Mouse (Mus musculus): ENCODE results near the gene Fam234b. TPM values are rescaled to one million over a fixed set of nuclear protein-coding genes. Genes with fewer than 3 reads are reported as not detected.
A peak's percentile ranks its signal among the peaks of the same experiment; 100 is the strongest.

Fam234b gene
- polyA plus RNA-seq, 1 experiment from 2014 or later, result 8.0 TPM

GRCm38 (mm10) chr6:135198726-135199125, 949 bp downstream of the Fam234b start:
- Histone ChIP-seq H3K4me3 (peak overlapping the region; percentile 94), H3K4me1 (peaks cover 19% of the 10 kb centered on the region), H3K27me3 (replicated peaks) (peaks cover 4% of the 10 kb centered on the region; the same call in 1 of the 2 replicates), H3K27ac (replicated peaks) (no peak overlapping the region), H3K9ac (peak overlapping the region; percentile 90), H3K4me2 (peak overlapping the region; percentile 94), H3K9me3 (no peaks in the 10 kb centered on the region), H3K36me3 (no peaks in the 10 kb centered on the region)
- ATAC-seq (ENCODE audit: extremely low read depth, insufficient number of reproducible peaks, low FRiP score, low TSS enrichment), result no peak
- 50% methylated on average over 6 of the region's 6 CpGs for WGBS

GRCm38 (mm10) chr6:135200122-135200957, 2.6 kb downstream of the Fam234b start:
- WGBS, result 83% methylated on average over 16 of the region's 16 CpGs
- Histone ChIP-seq H3K27me3 (replicated peaks) (peaks cover 4% of the 10 kb centered on the region; the same call in 1 of the 2 replicates), H3K36me3 (no peaks in the 10 kb centered on the region), H3K9ac (no peak overlapping the region), H3K4me1 (peaks cover 12% of the 10 kb centered on the region), H3K4me2 (no peak overlapping the region), H3K27ac (replicated peaks) (no peak overlapping the region), H3K9me3 (no peaks in the 10 kb centered on the region), H3K4me3 (no peak overlapping the region)
- no peak for ATAC-seq (ENCODE audit: extremely low read depth, insufficient number of reproducible peaks, low FRiP score, low TSS enrichment)

GRCm38 (mm10) chr6:135202668-135203067, 4.9 kb downstream of the Fam234b start:
- no peak overlapping the region for H3K4me3 ChIP-seq
- no peak for ATAC-seq (ENCODE audit: extremely low read depth, insufficient number of reproducible peaks, low FRiP score, low TSS enrichment)
- H3K36me3 ChIP-seq, result no peaks in the 10 kb centered on the region
- no peak overlapping the region for H3K9ac ChIP-seq
- H3K9me3 ChIP-seq, result no peaks in the 10 kb centered on the region
- 84% methylated on average over 6 of the region's 6 CpGs for WGBS
- no peaks in the 10 kb centered on the region for H3K27me3 ChIP-seq (replicated peaks)
- no peak overlapping the region for H3K27ac ChIP-seq (replicated peaks)
- H3K4me1 ChIP-seq, result peaks cover 8% of the 10 kb centered on the region
- H3K4me2 ChIP-seq, result no peak overlapping the region

GRCm38 (mm10) chr6:135203737-135204136, 6.0 kb downstream of the Fam234b start:
- ATAC-seq (ENCODE audit: extremely low read depth, insufficient number of reproducible peaks, low FRiP score, low TSS enrichment), result no peak
- Histone ChIP-seq H3K4me2 (no peak overlapping the region), H3K9me3 (no peaks in the 10 kb centered on the region), H3K27me3 (replicated peaks) (no peaks in the 10 kb centered on the region), H3K4me1 (peaks cover 2% of the 10 kb centered on the region), H3K4me3 (no peak overlapping the region), H3K9ac (no peak overlapping the region), H3K36me3 (no peaks in the 10 kb centered on the region), H3K27ac (replicated peaks) (no peak overlapping the region)
- 61% methylated on average over 6 of the region's 6 CpGs for WGBS

- Histone ChIP-seq H3K27ac (replicated peaks) (no peak overlapping the region), H3K36me3 (no peaks in the 10 kb centered on the region; the same call in 1 of the 2 replicates), H3K4me1 (no peaks in the 10 kb centered on the region), H3K9ac (no peak overlapping the region), H3K4me3 (no peak overlapping the region), H3K4me2 (no peak overlapping the region), H3K9me3 (no peaks in the 10 kb centered on the region), H3K27me3 (replicated peaks) (no peaks in the 10 kb centered on the region; the same call in 1 of the 2 replicates)
- no peak for ATAC-seq (ENCODE audit: extremely low read depth, insufficient number of reproducible peaks, low FRiP score, low TSS enrichment)
- WGBS, result 60% methylated on average over 4 of the region's 4 CpGs
Measured at GRCm38 (mm10) chr6:135204869-135205268, 7.1 kb downstream of the Fam234b start.

- H3K27ac ChIP-seq (replicated peaks), result no peak overlapping the region
- 74% methylated on average over 4 of the region's 4 CpGs for WGBS
- H3K36me3 ChIP-seq, result no peaks in the 10 kb centered on the region; the same call in 1 of the 2 replicates
- no peak for ATAC-seq (ENCODE audit: extremely low read depth, insufficient number of reproducible peaks, low FRiP score, low TSS enrichment)
- no peaks in the 10 kb centered on the region; the same call in 1 of the 2 replicates for H3K27me3 ChIP-seq (replicated peaks)
- H3K4me2 ChIP-seq, result no peak overlapping the region
- no peak overlapping the region for H3K9ac ChIP-seq
- H3K4me1 ChIP-seq, result no peaks in the 10 kb centered on the region
- H3K4me3 ChIP-seq, result no peak overlapping the region
- H3K9me3 ChIP-seq, result no peaks in the 10 kb centered on the region
Measured at GRCm38 (mm10) chr6:135205802-135206201, 8.0 kb downstream of the Fam234b start.

GRCm38 (mm10) chr6:135206909-135207308, 9.1 kb downstream of the Fam234b start:
- no peaks in the 10 kb centered on the region for H3K9me3 ChIP-seq
- no peak overlapping the region for H3K9ac ChIP-seq
- no peak overlapping the region for H3K27ac ChIP-seq (replicated peaks)
- H3K4me2 ChIP-seq, result no peak overlapping the region
- H3K27me3 ChIP-seq (replicated peaks), result peaks cover 9% of the 10 kb centered on the region; the same call in 1 of the 2 replicates
- no peaks in the 10 kb centered on the region; the same call in 1 of the 2 replicates for H3K36me3 ChIP-seq
- 72% methylated on average over 8 of the region's 8 CpGs for WGBS
- H3K4me3 ChIP-seq, result no peak overlapping the region
- no peaks in the 10 kb centered on the region for H3K4me1 ChIP-seq
- no peak for ATAC-seq (ENCODE audit: extremely low read depth, insufficient number of reproducible peaks, low FRiP score, low TSS enrichment)

GRCm38 (mm10) chr6:135211169-135211568, 13.4 kb downstream of the Fam234b start:
- Histone ChIP-seq H3K9ac (no peak overlapping the region), H3K9me3 (no peaks in the 10 kb centered on the region), H3K36me3 (no peaks in the 10 kb centered on the region; the same call in 1 of the 2 replicates), H3K4me2 (no peak overlapping the region), H3K27me3 (replicated peaks) (peaks cover 39% of the 10 kb centered on the region), H3K4me3 (no peak overlapping the region), H3K27ac (replicated peaks) (no peak overlapping the region), H3K4me1 (no peaks in the 10 kb centered on the region)
- WGBS, result 72% methylated on average over 7 of the region's 7 CpGs
- ATAC-seq (ENCODE audit: extremely low read depth, insufficient number of reproducible peaks, low FRiP score, low TSS enrichment), result no peak

- no peak for ATAC-seq (ENCODE audit: extremely low read depth, insufficient number of reproducible peaks, low FRiP score, low TSS enrichment)
- peaks cover 45% of the 10 kb centered on the region for H3K27me3 ChIP-seq (replicated peaks)
- H3K4me3 ChIP-seq, result no peak overlapping the region
- H3K4me1 ChIP-seq, result 0 out of 2 replicates have a peak, but pooled peaks cover 7% of the 10 kb centered on the region
- H3K9me3 ChIP-seq, result no peaks in the 10 kb centered on the region
- peaks cover 2% of the 10 kb centered on the region; the same call in 1 of the 2 replicates for H3K36me3 ChIP-seq
- H3K4me2 ChIP-seq, result no peak overlapping the region
- no peak overlapping the region for H3K9ac ChIP-seq
- 58% methylated on average over 1 of the region's 2 CpGs for WGBS
- no peak overlapping the region for H3K27ac ChIP-seq (replicated peaks)
Measured at GRCm38 (mm10) chr6:135212666-135213065, 14.9 kb downstream of the Fam234b start.

GRCm38 (mm10) chr6:135218330-135218729, 20.6 kb downstream of the Fam234b start:
- H3K9me3 ChIP-seq, result no peaks in the 10 kb centered on the region
- H3K27me3 ChIP-seq (replicated peaks), result peaks cover 48% of the 10 kb centered on the region
- 66% methylated on average over 8 of the region's 8 CpGs for WGBS
- no peak overlapping the region for H3K4me2 ChIP-seq
- H3K27ac ChIP-seq (replicated peaks), result no peak overlapping the region
- H3K4me3 ChIP-seq, result no peak overlapping the region
- no peak for ATAC-seq (ENCODE audit: extremely low read depth, insufficient number of reproducible peaks, low FRiP score, low TSS enrichment)
- no peak overlapping the region for H3K9ac ChIP-seq
- peaks cover 11% of the 10 kb centered on the region; the same call in 1 of the 2 replicates for H3K36me3 ChIP-seq
- H3K4me1 ChIP-seq, result 0 out of 2 replicates have a peak, but pooled peaks cover 7% of the 10 kb centered on the region

GRCm38 (mm10) chr6:135219916-135220315, 22.1 kb downstream of the Fam234b start:
- no peak overlapping the region for H3K9ac ChIP-seq
- peaks cover 34% of the 10 kb centered on the region for H3K27me3 ChIP-seq (replicated peaks)
- no peak overlapping the region for H3K27ac ChIP-seq (replicated peaks)
- peaks cover 13% of the 10 kb centered on the region for H3K4me1 ChIP-seq
- no peaks in the 10 kb centered on the region for H3K9me3 ChIP-seq
- ATAC-seq (ENCODE audit: extremely low read depth, insufficient number of reproducible peaks, low FRiP score, low TSS enrichment), result no peak
- no peak overlapping the region for H3K4me3 ChIP-seq
- no peak overlapping the region for H3K4me2 ChIP-seq
- whole genome bisulfite sequencing, result 83% methylated on average over 5 of the region's 5 CpGs
- peaks cover 11% of the 10 kb centered on the region; the same call in 1 of the 2 replicates for H3K36me3 ChIP-seq
